ENCODE assay signal across 10 mouse cellular contexts in the genomic region with DNA sequence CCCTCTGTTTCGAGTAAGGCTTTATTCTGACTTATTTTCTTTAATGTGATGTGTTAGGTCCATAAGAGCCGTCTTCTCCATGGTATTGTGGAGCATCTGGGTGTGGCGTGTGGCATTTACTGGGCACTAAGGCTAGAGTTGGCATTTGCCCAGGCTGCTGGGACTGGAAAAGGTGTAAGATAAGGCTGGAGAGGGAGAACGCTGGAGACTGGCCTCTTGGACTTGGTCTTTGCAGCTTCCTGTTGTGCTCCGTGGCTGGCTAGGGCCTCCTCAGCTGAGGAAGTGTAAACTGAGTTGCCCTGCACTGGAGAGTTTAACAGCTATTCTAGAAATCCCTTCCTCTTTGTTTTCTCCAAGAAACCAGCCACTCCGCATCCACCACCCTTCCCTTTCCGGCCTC. TPM values are rescaled to one million over a fixed set of nuclear protein-coding genes. Genes with fewer than 3 reads are reported as not detected.
A peak's percentile ranks its signal among the peaks of the same experiment; 100 is the strongest.
DNase-seq lines count a peak whose midpoint lies in the region; ATAC-seq and TF ChIP-seq lines count a peak whose summit lies in the region.
"Had no signal": no experiment of that assay in that cellular context is flagged by ENCODE, and none has a peak within 500 bp of the region (broad histone marks: within the 10 kb centered on the region; RNA-seq: fewer than 3 reads in every experiment).

No protein-coding gene starts in this region.

- peak; percentile 71 for ATAC-seq in lung, postnatal 0 days
- ATAC-seq in hindbrain, embryonic 14.5 days (ENCODE audit: low FRiP score) = no peak

- no peak overlapping the region for H3K4me2 ChIP-seq in lung, postnatal 0 days (replicated peaks; ENCODE audit: low read depth, low read length)
- no peak overlapping the region for H3K4me2 ChIP-seq in hindbrain, embryonic 14.5 days (replicated peaks)

- peaks cover 11% of the 10 kb centered on the region for H3K4me1 ChIP-seq in lung, postnatal 0 days (ENCODE audit: insufficient read depth, low read depth, low read length)
- H3K4me1 ChIP-seq in hindbrain, embryonic 14.5 days (replicated peaks; ENCODE audit: control insufficient read depth, insufficient read depth, low read length) = no peaks in the 10 kb centered on the region

- peak; percentile 36 for DNase-seq in gastrocnemius, adult 2 months
- no peak for DNase-seq in gastrocnemius, adult 8-10 months (ENCODE audit: low spot score in 2 of 2)
- peak; percentile 46 to 54 for DNase-seq in cerebellum, postnatal 36 days
- DNase-seq in heart, postnatal 36 days = peak; percentile 39 to 54
- peak; percentile 53 for DNase-seq in lung, postnatal 0 days (ENCODE audit: low spot score)
- DNase-seq in thymus, adult 18-20 months = no peak
- DNase-seq in hindbrain, embryonic 14.5 days (ENCODE audit: low spot score) = no peak
- DNase-seq in left cerebral cortex, postnatal 4 days = no peak
- DNase-seq: gastrocnemius, postnatal 14 days; spleen, adult 18-20 months had no signal

- WGBS in lung, postnatal 0 days = 38% methylated on average over 7 of the region's 7 CpGs
- 78% methylated on average over 7 of the region's 7 CpGs for WGBS in hindbrain, embryonic 14.5 days

- H3K9ac ChIP-seq in lung, postnatal 0 days (replicated peaks; ENCODE audit: low read depth) = no peak overlapping the region
- H3K9ac ChIP-seq in hindbrain, embryonic 14.5 days = no peak overlapping the region

- H3K4me3 ChIP-seq in gastrocnemius, adult 2 months = no peak overlapping the region
- H3K4me3 ChIP-seq in lung, postnatal 0 days (ENCODE audit: low read depth, low read length) = no peak overlapping the region
- no peak overlapping the region for H3K4me3 ChIP-seq in hindbrain, embryonic 14.5 days (replicated peaks; ENCODE audit: low read length)

- TF ChIP-seq EP300 in lung, postnatal 0 days (IDR thresholded peaks at IDR 0.05) = no peak

- no peak for TF ChIP-seq CTCF in gastrocnemius, adult 2 months (IDR thresholded peaks at IDR 0.05)
- TF ChIP-seq CTCF in lung, postnatal 0 days (IDR thresholded peaks at IDR 0.05) = no peak

- H3K9me3 ChIP-seq in lung, postnatal 0 days (ENCODE audit: low read length) = no peaks in the 10 kb centered on the region
- no peaks in the 10 kb centered on the region for H3K9me3 ChIP-seq in hindbrain, embryonic 14.5 days (ENCODE audit: control insufficient read depth, low read length)

- no peaks in the 10 kb centered on the region for H3K36me3 ChIP-seq in lung, postnatal 0 days (ENCODE audit: insufficient read depth, low read length)
- no peaks in the 10 kb centered on the region for H3K36me3 ChIP-seq in hindbrain, embryonic 14.5 days (replicated peaks; ENCODE audit: control insufficient read depth, insufficient read depth)

- intact Hi-C loops in gastrocnemius, adult 2 months (cut with DNase I) = no loop called here
- intact Hi-C loops in heart, postnatal 36 days (cut with DNase I) = no loop called here
- intact Hi-C loops in left cerebral cortex, postnatal 4 days (cut with DNase I) = no loop called here

- peak overlapping the region; percentile 60 for H3K27ac ChIP-seq in gastrocnemius, adult 2 months
- H3K27ac ChIP-seq in lung, postnatal 0 days (ENCODE audit: low read length) = peak overlapping the region; percentile 29
- no peak overlapping the region for H3K27ac ChIP-seq in hindbrain, embryonic 14.5 days

- no peaks in the 10 kb centered on the region for H3K27me3 ChIP-seq in lung, postnatal 0 days (replicated peaks; ENCODE audit: insufficient read depth, low read length)
- no peaks in the 10 kb centered on the region for H3K27me3 ChIP-seq in hindbrain, embryonic 14.5 days (ENCODE audit: control insufficient read depth, insufficient read depth, low read length)

RNA-seq across cellular contexts. Expression of gene Snx30, which starts 32.0 kb away (rescaled TPM):
- 1 to 10 TPM; 3.1 to 4.1 TPM for total RNA-seq in gastrocnemius, adult 2 months (2021)
- 1 to 10 TPM; 2.9 to 4.5 (median 3.8) TPM for total RNA-seq in gastrocnemius, adult 8-10 months (2022)
- 1 to 10 TPM; 5.6 to 6.4 TPM for total RNA-seq in heart, postnatal 36 days (2021)
- 12.0 and 13.2 TPM in 2 replicates for polyA plus RNA-seq in lung, postnatal 0 days (2015; fragmentation: Nextera tagmentation; extraction: Ambion mirVana)
- polyA plus RNA-seq in hindbrain, embryonic 14.5 days (2014; fragmentation: Nextera tagmentation; extraction: Ambion mirVana) = 21.9 and 29.2 TPM in 2 replicates
- total RNA-seq in left cerebral cortex, postnatal 4 days (2021) = 10 to 100 TPM; 32.0 to 38.0 TPM

RNA-seq across cellular contexts. Expression of gene Inip, which starts 36.3 kb away (rescaled TPM):
- 1 to 10 TPM; 2.8 to 5.9 TPM for total RNA-seq in gastrocnemius, adult 2 months (2021)
- total RNA-seq in gastrocnemius, adult 8-10 months (2022) = 1 to 10 TPM; 2.4 to 3.8 (median 3.0) TPM
- total RNA-seq in heart, postnatal 36 days (2021) = 1 to 10 TPM; 8.3 to 8.7 TPM
- 25.9 and 26.8 TPM in 2 replicates for polyA plus RNA-seq in lung, postnatal 0 days (2015; fragmentation: Nextera tagmentation; extraction: Ambion mirVana)
- polyA plus RNA-seq in hindbrain, embryonic 14.5 days (2014; fragmentation: Nextera tagmentation; extraction: Ambion mirVana) = 52.2 and 52.7 TPM in 2 replicates
- 10 to 100 TPM; 22.3 to 22.4 TPM for total RNA-seq in left cerebral cortex, postnatal 4 days (2021)

Comparison
In these comparisons a context has a peak if more than half of its experiments do, and no peak if none do; other contexts are left out.
1. DNase-seq: peak in gastrocnemius, adult 2 months (single experiment), cerebellum, postnatal 36 days (2 of 2), heart, postnatal 36 days (2 of 2) and lung, postnatal 0 days (single experiment); none in gastrocnemius, adult 8-10 months (0 of 2), thymus, adult 18-20 months (0 of 2), hindbrain, embryonic 14.5 days (single experiment) and left cerebral cortex, postnatal 4 days (single experiment).
2. RNA of gene Snx30, which starts 32.0 kb away (total RNA-seq): 32.0 to 38.0 TPM in left cerebral cortex, postnatal 4 days; 5.6 to 6.4 TPM in heart, postnatal 36 days, 3.1 to 4.1 TPM in gastrocnemius, adult 2 months and 2.9 to 4.5 TPM in gastrocnemius, adult 8-10 months; every median in the first group is over 4 times any median in the second.